Mouse (Mus musculus) bone marrow, adult 2 months (tissue): ENCODE measurements around the gene Lman2. TPM values are rescaled to one million over a fixed set of nuclear protein-coding genes. Genes with fewer than 3 reads are reported as not detected.

Experiments
- H3K27ac ChIP-seq: fragments of 200-500 bp; 2 replicates; pipeline ENCODE4 v1.5.1; 2012; ENCODE audit warnings: low read depth, mild to moderate bottlenecking, control low read depth, inconsistent platforms, low read length; ENCODE audit not compliant: control insufficient read depth, poor library complexity, insufficient read depth
- H3K4me1 ChIP-seq: fragments of 200-500 bp; 2 replicates; pipeline ENCODE4 v1.6.1; 2011; ENCODE audit warnings: low read length; ENCODE audit not compliant: control insufficient read depth, insufficient read depth
- H3K4me3 ChIP-seq: fragments of 200-500 bp; replicated peaks from 2 replicates; pipeline ENCODE3; 2011; ENCODE audit warnings: mild to moderate bottlenecking, low read depth, low read length, control low read depth; ENCODE audit not compliant: control insufficient read depth
- CTCF ChIP-seq: fragments of 200-500 bp; IDR thresholded peaks from 2 replicates; pipeline ENCODE4 v1.5.1; 2011; ENCODE audit warnings: low read length, control low read depth; ENCODE audit not compliant: control insufficient read depth, insufficient read depth
- POLR2A ChIP-seq: fragments of 200-500 bp; IDR thresholded peaks from 2 replicates; pipeline ENCODE4 v1.6.1; 2011; ENCODE audit warnings: low read depth, mild to moderate bottlenecking, control low read depth, low read length, borderline replicate concordance; ENCODE audit not compliant: control insufficient read depth
- WGBS: fragments of 180-500 bp; shearing (Covaris S2); methylation state at CpG from one replicate; pipeline ENCODE4 v1.1.7; 2018; 5-methylcytosine and 5-hydroxymethylcytosine counted together
- polyA plus RNA-seq: library from polyadenylated mRNA; stranded (reverse); fragments of >200 nt; gene quantifications from 2 replicates; pipeline ENCODE4 v1.2.4, GENCODE M21; 2011; ENCODE audit warnings: low replicate concordance; ENCODE audit not compliant: missing spikeins, insufficient read depth, insufficient read length

The Lman2 gene
- polyA plus RNA-seq, 1 experiment = 50.1 TPM

DNA sequence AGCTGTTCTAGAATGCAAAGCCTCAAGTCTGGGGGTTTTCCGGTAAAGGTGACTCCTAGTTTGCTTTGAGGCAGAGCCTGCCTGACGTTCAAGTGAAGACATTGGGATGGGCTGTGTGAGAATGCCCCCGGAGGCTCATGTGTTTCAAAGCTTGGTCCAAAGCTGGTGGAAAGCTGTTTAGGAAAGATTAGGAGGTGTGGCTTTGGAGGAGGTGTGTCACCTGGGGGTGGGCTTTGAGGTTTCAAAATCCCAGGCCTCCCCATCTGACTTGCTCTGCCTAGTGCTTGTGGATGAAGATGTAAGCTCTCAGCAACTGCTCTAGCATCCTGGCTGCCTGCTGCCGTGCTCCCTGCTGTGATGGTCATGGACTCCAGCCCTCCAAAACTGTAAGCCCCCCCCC, 26.9 kb downstream of the Lman2 start:
- Histone ChIP-seq H3K27ac (no peak overlapping the region), H3K4me3 (no peak overlapping the region), H3K4me1 (no peaks in the 10 kb centered on the region; the same call in 1 of the 2 replicates)
- no peak for TF ChIP-seq CTCF
- TF ChIP-seq POLR2A = no peak
- 85% methylated on average over 4 of the region's 4 CpGs for whole genome bisulfite sequencing

DNA sequence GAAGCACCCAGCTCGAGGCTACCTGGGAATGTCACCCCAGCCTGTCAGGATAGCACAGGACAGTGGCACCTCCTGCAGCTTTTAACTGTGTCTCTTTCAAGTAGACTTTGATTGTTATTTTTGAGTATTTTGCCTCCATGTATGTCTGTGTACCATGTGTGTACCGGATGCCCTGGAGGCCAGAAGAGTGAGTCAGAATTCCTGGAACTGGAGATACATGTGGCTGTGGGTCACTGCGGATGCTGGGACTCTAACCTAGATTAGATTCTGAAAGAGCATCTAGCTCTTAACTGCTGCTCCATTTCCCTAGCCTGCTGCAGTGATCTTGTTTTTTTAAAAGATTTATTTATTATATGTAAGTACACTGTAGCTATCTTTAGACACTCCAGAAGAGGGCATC, 30.3 kb downstream of the Lman2 start:
- no peak for TF ChIP-seq CTCF
- no peak for TF ChIP-seq POLR2A
- no peak overlapping the region for H3K4me3 ChIP-seq
- 82% methylated on average over 3 of the region's 3 CpGs for WGBS
- peaks cover 3% of the 10 kb centered on the region for H3K4me1 ChIP-seq
- H3K27ac ChIP-seq = no peak overlapping the region

DNA sequence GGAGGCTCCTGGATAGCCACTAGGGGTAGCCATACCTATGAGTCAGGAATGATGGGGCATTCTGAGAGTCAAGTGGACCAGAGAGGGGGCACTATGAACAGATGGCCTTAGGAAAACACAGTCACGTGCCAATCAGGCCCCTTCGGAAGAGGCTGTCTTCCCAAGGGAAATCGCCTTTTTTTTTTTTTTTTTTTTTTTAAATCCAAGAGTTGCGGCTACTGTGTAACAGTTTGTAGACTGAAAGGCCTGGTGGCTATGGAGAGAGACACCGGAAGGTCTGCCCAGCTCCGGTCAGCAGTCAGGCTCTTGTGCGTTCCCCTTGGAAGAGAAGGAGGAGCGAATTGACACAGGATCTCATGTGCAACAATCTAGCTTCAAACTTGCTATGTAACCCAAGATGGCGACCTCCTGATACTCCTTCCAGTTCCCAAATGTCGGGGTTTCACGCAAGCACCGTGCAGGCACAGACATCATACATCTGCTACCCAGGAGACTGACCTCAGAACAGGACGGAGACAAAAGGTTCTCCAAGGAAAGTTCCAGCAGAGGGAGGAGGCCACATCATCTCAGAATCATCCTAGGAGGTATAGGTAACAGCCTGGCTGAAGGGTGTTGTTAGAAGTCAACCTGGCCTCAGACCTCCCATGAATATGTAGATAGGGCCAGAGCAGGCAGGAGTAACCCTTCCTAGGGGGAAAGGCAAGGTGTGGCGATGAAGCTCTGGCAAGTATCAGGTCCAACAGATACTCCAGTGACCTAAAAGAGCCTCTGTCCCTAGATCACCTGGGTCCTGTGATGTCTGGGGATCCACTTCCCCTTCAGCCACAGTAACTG, 31.8 kb downstream of the Lman2 start:
- Histone ChIP-seq H3K4me1 (peaks cover 3% of the 10 kb centered on the region), H3K4me3 (peak overlapping the region; percentile 92), H3K27ac (peak overlapping the region; percentile 97)
- TF ChIP-seq CTCF = peak; percentile 22; the same call in 1 of the 2 replicates
- TF ChIP-seq POLR2A = no peak
- WGBS = 64% methylated on average over 14 of the region's 14 CpGs

DNA sequence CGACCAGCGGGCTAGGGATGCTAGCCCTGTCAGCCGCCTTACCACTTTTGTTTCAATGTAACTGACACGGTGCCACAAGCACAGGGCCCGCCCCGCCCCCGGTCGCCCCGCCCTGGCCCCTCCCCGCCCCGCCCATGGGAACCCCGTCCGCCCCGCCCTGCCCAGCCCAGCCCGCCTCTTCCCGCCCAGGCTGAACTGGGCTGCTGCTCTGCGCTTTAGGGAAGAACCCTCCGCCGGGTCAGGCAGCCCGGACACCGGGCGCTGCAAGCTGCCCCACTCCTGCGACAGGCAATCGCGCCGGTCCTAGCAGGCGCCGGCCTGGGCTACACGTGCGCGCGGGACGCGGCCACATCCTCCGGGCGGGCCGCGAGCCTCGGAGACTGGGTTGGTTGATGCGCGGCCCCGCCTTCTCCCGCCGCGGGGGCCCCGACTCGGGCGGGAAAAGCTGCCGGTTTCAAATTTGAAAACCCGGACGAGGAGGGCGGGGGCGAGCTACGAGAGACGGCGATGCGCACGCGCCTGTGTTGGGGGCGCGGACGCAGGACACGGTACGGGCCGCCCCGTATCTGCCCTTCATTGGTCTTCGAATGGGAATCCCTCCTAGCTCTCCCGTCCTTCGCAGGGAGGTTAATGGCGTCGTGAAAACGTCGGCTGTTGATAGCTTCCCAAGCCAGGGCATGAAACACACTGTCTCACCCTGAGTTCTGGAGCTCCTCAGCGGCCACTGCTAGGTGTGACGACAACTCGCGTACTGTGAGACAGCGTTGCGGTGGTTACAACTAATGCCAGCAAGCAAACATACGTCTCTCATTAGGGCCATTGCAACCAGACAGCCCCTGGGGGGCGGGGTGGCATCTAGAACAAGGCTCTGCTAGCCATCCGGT, 32.7 kb downstream of the Lman2 start, which contains the start of gene Mxd3:
TSS of gene Mxd3 (minus strand) at position 141 of the 884 bp plus-strand sequence.
- Histone ChIP-seq H3K4me3 (peak within 1 kb of the TSS; percentile 92), H3K4me1 (peaks cover 3% of the 10 kb centered on the region), H3K27ac (peak within 1 kb of the TSS; percentile 97)
- WGBS = 1% methylated on average over 79 of the region's 82 CpGs
- TF ChIP-seq POLR2A (peak; percentile 75; the same call in 1 of the 2 replicates), CTCF (no peak)

DNA sequence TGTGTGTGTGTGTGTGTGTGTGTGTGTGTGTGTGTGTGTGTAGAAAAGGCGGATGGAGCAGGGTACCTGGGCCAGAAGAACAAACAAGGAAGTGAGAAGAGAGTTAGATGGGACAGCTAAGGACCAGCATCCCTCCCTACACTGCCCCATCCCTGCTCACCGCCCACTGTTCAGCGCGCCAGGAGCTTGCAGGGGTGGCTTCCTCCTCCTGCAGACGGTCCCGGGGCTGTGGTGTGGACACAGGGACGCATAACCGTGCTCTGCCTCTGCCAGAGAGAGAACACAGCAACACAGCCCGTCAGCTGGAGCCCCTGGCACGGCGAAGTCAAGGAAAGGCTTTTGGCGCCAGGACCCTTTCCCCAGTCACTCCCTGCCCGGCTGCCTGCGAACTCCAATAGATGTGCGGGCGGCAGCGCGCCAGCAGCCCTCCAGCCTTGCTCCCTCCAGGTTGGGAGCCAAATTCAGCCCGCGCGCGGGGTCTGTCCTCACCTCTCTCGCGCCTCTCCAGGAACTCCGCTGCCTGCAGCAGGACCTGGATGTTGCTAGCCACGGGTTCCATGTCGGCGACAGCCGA, 33.4 kb downstream of the Lman2 start:
- no peak for TF ChIP-seq CTCF
- peak; percentile 48; the same call in 1 of the 2 replicates for TF ChIP-seq POLR2A
- WGBS = under 1% methylated on average over 29 of the region's 29 CpGs
- Histone ChIP-seq H3K4me1 (peaks cover 3% of the 10 kb centered on the region), H3K27ac (peak overlapping the region; percentile 81), H3K4me3 (peak overlapping the region; percentile 71)

DNA sequence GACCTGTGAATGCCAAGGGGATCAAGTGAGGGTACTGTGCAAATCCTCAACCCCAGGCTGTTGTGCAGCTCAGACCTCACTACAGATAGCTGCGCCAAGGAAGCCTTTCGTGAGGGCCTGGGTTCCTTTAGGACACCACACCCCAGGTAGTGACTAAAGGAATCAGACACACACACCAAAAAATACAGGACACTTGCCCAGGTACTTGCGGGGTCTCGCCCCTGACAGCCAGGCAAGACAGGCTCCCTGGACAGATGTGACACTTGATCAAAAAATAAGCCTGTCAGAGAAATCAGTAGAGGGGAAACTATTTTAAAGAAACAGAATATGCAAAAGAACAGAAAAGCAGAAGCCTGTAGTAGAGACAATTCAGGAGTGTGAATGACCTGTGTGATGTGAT, 33.9 kb downstream of the Lman2 start:
- Histone ChIP-seq H3K4me1 (peaks cover 3% of the 10 kb centered on the region), H3K27ac (no peak overlapping the region), H3K4me3 (peak overlapping the region; percentile 71)
- WGBS = 85% methylated on average over 4 of the region's 4 CpGs
- no peak for TF ChIP-seq CTCF
- no peak for TF ChIP-seq POLR2A

DNA sequence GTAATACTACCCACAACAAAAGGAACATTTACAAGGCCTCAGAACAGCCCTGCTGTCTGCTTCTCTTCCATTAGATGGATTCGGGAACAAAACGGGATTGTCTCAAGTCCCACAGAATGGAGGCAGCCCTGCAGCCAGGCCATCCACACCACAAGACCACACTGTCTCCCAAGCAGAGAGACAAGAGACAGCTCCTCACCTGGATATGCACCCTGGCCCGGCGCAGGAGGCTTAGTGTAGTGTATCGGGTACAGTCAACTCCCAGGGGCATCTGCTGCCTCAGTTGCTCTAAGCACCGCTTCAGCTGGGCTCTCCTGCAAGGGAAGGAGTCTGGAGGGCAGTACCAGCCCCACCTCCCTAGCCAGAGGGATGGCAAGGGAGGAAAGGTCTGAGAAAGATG, 34.4 kb downstream of the Lman2 start:
- TF ChIP-seq CTCF (no peak), POLR2A (no peak)
- peaks cover 3% of the 10 kb centered on the region for H3K4me1 ChIP-seq
- no peak overlapping the region for H3K27ac ChIP-seq
- H3K4me3 ChIP-seq = peak overlapping the region; percentile 64
- 84% methylated on average over 6 of the region's 6 CpGs for whole genome bisulfite sequencing
